Mouse (Mus musculus) Patski (cell line): ENCODE results near the gene Il31. TPM values are rescaled to one million over a fixed set of nuclear protein-coding genes. Genes with fewer than 3 reads are reported as not detected.

ENCODE experiments used
- ATAC-seq: fragments of 100-300 bp; one replicate; pipeline ENCODE4 v1.8.0; 2021
- CTCF ChIA-PET: fragments of 350-600 bp; sonication (Branson Sonifier 250); formaldehyde crosslinking; loops from one replicate; lab custom pipeline; 2022; ENCODE audit warnings: inconsistent platforms; lab: Charles Lee
- POLR2A ChIA-PET: fragments of 350-600 bp; sonication (Branson Sonifier 250); formaldehyde crosslinking; loops from one replicate; lab custom pipeline; 2022; ENCODE audit warnings: antibody characterized with exemption, inconsistent platforms; lab: Charles Lee
- DNase-seq: peaks from one replicate; pipeline ENCODE4 v3.0.0-alpha.2; 2011; ENCODE audit warnings: low read depth, low spot score
- H3K27me3 ChIP-seq: fragments of 371-371 bp; one replicate; pipeline ENCODE4 v1.5.1; 2021
- CTCF ChIP-seq: fragments of 100-300 bp; IDR thresholded peaks from one replicate; pipeline ENCODE4 v1.5.1; 2021
- in situ Hi-C: fragments of 300-500 bp; cut with MboI; formaldehyde crosslinking; loops from 3 replicates; pipeline ENCODE4 v1.11.1; 2018; ENCODE audit warnings: low pct_unique_long_range_greater_than_20kb, mixed read lengths
- polyA plus RNA-seq: library from polyadenylated mRNA; unstranded; gene quantifications from one replicate; pipeline ENCODE4 v1.2.3, GENCODE M21; 2021

Gene Il31
- polyA plus RNA-seq, result not detected

- ChIA-PET CTCF (interaction anchor here (0.8 kb wide), 1 partner anchor 10 kb away, joined by 3 read pairs; no protein-coding TSS in a partner anchor), POLR2A (interaction anchor here (0.7 kb wide), 1 partner anchor 97 kb away, joined by 5 read pairs; no protein-coding TSS in a partner anchor)
- ATAC-seq (no peak), DNase-seq (no peak)
- TF ChIP-seq CTCF, result no peak
- in situ Hi-C loops, result no loop called here
- H3K27me3 ChIP-seq, result peaks cover 40% of the 10 kb centered on the region
Measured at GRCm38 (mm10) chr5:123489112-123489785, at the start of gene Il31, which contains the start of gene Lrrc43. Il31 (minus strand) TSS chr5:123489489. Lrrc43 (plus strand) TSS chr5:123489305.

GRCm38 (mm10) chr5:123533801-123534200 lies 44.5 kb upstream of the Il31 start:
- CTCF ChIA-PET, result no interaction called here
- in situ Hi-C loops, result no loop called here
- no peak for TF ChIP-seq CTCF
- POLR2A ChIA-PET, result no interaction called here
- H3K27me3 ChIP-seq, result no peaks in the 10 kb centered on the region
- DNase-seq (no peak), ATAC-seq (no peak)

- in situ Hi-C loops, result no loop called here
- no peak for ATAC-seq
- H3K27me3 ChIP-seq, result no peaks in the 10 kb centered on the region
- POLR2A ChIA-PET, result interaction anchor here (0.5 kb wide), 2 partner anchors 11 to 507 kb away, joined by 3 to 5 read pairs; no protein-coding TSS in a partner anchor
- CTCF ChIA-PET, result interaction anchor here (0.8 to 1.7 kb wide), 3 partner anchors 13 to 85 kb away, joined by 3 to 5 read pairs (median 4); no protein-coding TSS in a partner anchor
- DNase-seq, result no peak
- TF ChIP-seq CTCF, result no peak
Measured at GRCm38 (mm10) chr5:123530056-123530455, 40.8 kb upstream of the Il31 start.

- ATAC-seq, result no peak
- in situ Hi-C loops, result no loop called here
- H3K27me3 ChIP-seq, result no peaks in the 10 kb centered on the region
- TF ChIP-seq CTCF, result no peak
- ChIA-PET CTCF (no interaction called here), POLR2A (no interaction called here)
- no peak for DNase-seq
Measured at GRCm38 (mm10) chr5:123528641-123529040, 39.4 kb upstream of the Il31 start.

DNA sequence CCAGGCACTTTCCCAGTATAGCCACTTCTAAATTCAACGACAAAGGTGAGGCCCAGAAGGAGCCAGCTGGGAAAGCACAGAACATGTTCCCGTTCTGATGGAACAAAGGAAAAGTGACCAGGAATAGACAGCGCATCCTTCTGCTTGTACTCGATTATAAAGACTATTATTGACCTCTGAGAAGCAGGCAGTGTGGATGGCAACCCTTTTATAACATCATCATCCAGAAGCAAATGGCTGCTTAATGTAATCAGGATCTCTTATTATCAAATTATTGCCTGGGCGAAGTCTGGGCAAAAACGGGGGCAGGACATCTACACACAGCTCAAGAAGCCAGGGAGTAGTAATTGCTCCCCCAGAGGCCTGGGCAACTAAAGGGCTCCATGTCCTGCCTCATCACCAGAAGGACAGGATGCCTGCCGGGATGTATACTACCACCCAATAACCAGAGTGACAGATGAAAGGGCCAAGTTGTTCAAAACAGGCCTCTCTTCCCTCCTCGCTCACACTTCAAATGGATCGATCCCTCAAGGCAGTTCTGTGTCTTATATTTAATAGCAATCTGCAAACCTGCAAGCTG lies 36.7 kb upstream of the Il31 start:
- ChIA-PET CTCF (interaction anchor here (1.0 kb wide), 1 partner anchor 9 kb away, joined by 3 read pairs; no protein-coding TSS in a partner anchor), POLR2A (no interaction called here)
- no peaks in the 10 kb centered on the region for H3K27me3 ChIP-seq
- TF ChIP-seq CTCF, result no peak
- in situ Hi-C loops, result no loop called here
- ATAC-seq (no peak), DNase-seq (no peak)

GRCm38 (mm10) chr5:123525281-123525680 lies 36.0 kb upstream of the Il31 start, which contains the start of gene Gm49027:
Gm49027 (minus strand) TSS chr5:123525488.
- POLR2A ChIA-PET, result no interaction called here
- DNase-seq (no peak), ATAC-seq (no peak)
- CTCF ChIA-PET, result interaction anchor here (1.0 kb wide), 1 partner anchor 8 kb away, joined by 3 read pairs; no protein-coding TSS in a partner anchor
- TF ChIP-seq CTCF, result no peak
- in situ Hi-C loops, result no loop called here
- no peaks in the 10 kb centered on the region for H3K27me3 ChIP-seq

- H3K27me3 ChIP-seq, result no peaks in the 10 kb centered on the region
- no peak for TF ChIP-seq CTCF
- no peak for DNase-seq
- ChIA-PET CTCF (no interaction called here), POLR2A (no interaction called here)
- in situ Hi-C loops, result no loop called here
- ATAC-seq, result peak; percentile 72
Measured at GRCm38 (mm10) chr5:123524393-123524750, 35.1 kb upstream of the Il31 start.

GRCm38 (mm10) chr5:123523692-123524392 lies 34.6 kb upstream of the Il31 start, which contains the start of gene Diablo:
Diablo (minus strand) TSS chr5:123524176.
- in situ Hi-C loops, result no loop called here
- ChIA-PET POLR2A (no interaction called here), CTCF (no interaction called here)
- no peaks in the 10 kb centered on the region for H3K27me3 ChIP-seq
- TF ChIP-seq CTCF, result no peak
- DNase-seq (peak; percentile 88), ATAC-seq (peak; percentile 88)

GRCm38 (mm10) chr5:123522166-123522565 lies 32.9 kb upstream of the Il31 start:
- CTCF ChIA-PET, result no interaction called here
- POLR2A ChIA-PET, result no interaction called here
- in situ Hi-C loops, result no loop called here
- DNase-seq (no peak), ATAC-seq (no peak)
- H3K27me3 ChIP-seq, result no peaks in the 10 kb centered on the region
- TF ChIP-seq CTCF, result no peak

DNA sequence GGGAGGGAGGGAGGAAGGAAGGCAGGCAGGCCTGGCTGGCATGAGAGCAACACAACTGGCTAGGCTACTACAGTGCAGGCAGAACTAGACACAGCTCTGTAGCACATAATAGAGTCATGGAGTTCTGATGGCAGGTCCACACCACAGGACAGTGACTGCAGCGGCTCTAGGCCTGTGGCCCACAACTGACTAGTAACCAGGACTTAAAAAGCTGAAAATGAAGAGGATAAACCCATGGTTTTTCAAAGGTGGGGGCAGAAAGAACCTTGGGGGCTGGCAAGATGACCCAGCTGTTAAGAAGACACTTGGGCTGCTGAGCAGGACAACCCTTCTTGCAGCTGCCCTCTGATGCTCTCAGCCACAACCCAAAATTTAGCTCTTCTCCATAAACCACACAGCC lies 32.3 kb upstream of the Il31 start:
- no peak for TF ChIP-seq CTCF
- in situ Hi-C loops, result no loop called here
- ATAC-seq (no peak), DNase-seq (no peak)
- POLR2A ChIA-PET, result no interaction called here
- CTCF ChIA-PET, result interaction anchor here (1.3 kb wide), 1 partner anchor 13 kb away, joined by 5 read pairs; no protein-coding TSS in a partner anchor
- no peaks in the 10 kb centered on the region for H3K27me3 ChIP-seq

DNA sequence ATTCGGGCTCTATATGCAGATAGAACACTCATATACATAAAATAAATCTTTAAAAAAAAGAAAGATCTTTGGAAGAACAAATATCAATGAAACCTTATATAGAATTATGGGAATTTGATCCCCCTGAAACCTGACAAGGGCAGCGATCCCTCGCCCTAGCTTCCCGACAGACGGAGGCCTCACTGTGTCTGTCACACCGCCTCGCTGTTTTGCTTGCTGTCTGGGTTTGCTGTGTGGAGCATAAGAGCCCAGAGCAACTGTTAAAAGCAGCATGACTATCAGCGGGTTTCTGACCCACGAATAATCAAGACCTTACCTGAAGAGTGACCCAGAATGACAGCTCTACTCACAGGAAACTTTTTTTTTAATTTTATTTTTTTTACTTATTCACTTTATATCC lies 31.4 kb upstream of the Il31 start:
- no peak for DNase-seq
- no peaks in the 10 kb centered on the region for H3K27me3 ChIP-seq
- ChIA-PET CTCF (interaction anchor here (1.3 kb wide), 1 partner anchor 12 kb away, joined by 5 read pairs; no protein-coding TSS in a partner anchor), POLR2A (no interaction called here)
- in situ Hi-C loops, result no loop called here
- no peak for TF ChIP-seq CTCF
- ATAC-seq, result no peak
